Mouse (Mus musculus) CH12F3 (cell line): Measurements from ENCODE around the gene Rpl13.
"Not testable (repeated sequence)": the region's sequence is repeated elsewhere in the genome, so short reads cannot be mapped to it uniquely, and the experiment has no call there.

Experiments used
- in situ Hi-C: fragments of 300-500 bp; cut with MboI; formaldehyde crosslinking; loops from 2 replicates; pipeline ENCODE4 v1.14.3; 2020; ENCODE audit warnings: low sequenced_read_pairs

The Rpl13 gene

DNA sequence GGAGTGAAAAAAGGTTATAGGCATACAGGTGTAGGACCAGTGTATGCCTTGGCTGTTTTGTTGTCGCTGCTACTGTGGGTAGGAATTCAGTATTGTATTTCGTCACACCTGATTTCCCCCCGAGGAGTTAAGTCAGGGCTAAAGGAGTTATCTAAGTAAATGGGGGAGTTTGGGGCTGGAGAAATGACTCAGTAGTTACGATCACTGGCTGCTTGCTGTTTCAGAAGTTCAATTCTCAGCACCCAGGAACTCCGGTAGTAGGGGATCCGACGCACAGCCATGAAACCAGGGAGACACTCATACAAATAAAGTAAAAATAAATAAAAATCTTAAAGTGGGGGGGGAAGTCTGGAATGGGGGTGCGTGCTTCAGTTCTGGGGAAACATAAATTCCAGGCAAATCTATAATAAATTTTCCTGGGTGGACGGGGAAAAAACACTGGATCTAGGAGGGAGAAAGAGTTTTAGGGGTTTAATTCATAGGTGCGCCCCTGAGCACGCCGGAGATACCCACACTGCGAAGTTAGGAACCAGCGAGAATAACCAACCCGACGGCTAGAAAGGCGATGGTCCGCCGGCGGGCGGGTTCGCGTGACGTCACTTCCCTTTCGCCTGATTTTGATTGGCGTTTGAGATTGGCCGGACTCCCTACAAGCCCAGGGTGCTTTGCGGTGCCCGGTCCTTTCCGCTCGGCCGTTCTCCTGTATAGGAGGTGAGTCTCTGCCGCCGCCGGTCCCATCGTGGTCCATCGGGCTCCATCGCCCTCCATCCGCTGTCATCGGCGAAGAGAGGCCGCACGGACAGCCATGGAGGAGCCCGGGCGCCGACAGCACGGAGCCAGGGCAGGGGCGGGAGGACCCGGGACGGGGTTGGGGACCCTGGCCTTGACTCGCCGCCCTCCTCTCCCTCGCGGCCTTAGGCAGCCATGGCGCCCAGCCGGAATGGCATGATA is at the start of gene Rpl13:
Gene Rpl13, plus strand, starts transcription at position 616 of the 951 bp plus-strand sequence.
- in situ Hi-C loops, result no loop called here

DNA sequence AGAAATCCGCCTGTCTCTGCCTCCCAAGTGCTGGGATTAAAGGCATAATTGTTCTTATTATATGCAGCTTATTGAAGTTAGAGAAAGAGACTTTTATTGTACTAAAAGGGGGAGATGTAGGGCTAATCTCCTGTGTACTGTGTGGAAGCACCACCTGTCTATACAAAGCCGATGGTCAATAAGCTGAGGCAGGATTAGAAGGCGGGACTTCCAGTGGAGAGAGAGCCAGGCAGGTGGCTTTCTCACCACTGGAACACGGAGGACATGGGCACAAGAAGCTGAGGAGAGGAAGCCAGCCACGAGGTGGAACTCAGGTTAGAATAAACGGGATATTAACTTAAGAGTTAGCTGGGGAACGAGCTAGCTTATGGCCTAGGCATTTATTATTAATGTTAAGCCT is 39.4 kb upstream of the Rpl13 start, which contains the start of gene Spg7:
Gene Spg7, plus strand, starts transcription at position 222 of the 400 bp plus-strand sequence.
- in situ Hi-C loops, result no loop called here

DNA sequence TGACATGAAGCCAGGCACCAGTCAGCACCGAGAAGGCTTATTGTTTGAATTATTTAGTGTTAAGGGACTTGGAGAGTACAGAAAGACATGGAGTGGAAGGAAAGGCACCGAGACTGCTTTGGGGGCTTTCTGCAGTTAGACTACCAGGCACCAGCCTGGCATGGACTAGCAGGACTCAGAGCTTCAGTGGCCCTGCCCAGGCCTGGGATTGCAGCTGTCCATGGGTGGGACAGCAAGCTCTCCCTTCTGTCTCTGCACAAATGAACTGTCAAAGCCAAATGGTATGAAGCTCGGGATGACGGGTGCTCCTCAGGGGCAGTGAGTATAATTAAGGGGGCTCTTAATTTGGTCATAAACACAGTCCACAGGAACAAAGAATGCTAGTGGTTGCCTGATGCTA is 38.1 kb upstream of the Rpl13 start:
- in situ Hi-C loops, result no loop called here

DNA sequence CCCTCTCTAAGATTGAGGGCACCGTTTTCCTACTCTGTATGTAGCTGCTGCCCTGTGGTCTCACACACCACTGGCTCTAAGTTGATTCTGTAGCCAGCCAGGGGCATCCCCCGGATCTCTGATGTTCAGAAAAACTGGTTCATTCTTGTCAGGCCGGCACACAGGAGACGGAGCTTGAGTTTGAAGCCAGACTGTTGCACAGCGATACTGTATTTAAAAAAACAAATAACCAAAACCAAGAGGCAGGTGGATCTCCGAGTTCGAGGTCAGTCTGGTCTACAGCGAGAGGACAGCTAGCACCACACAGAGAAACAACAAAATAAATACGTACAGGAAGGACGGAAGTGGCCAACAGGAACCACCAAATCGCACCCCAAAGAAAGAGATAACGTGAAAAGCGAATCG is 37.3 kb upstream of the Rpl13 start:
- in situ Hi-C loops, result no loop called here

DNA sequence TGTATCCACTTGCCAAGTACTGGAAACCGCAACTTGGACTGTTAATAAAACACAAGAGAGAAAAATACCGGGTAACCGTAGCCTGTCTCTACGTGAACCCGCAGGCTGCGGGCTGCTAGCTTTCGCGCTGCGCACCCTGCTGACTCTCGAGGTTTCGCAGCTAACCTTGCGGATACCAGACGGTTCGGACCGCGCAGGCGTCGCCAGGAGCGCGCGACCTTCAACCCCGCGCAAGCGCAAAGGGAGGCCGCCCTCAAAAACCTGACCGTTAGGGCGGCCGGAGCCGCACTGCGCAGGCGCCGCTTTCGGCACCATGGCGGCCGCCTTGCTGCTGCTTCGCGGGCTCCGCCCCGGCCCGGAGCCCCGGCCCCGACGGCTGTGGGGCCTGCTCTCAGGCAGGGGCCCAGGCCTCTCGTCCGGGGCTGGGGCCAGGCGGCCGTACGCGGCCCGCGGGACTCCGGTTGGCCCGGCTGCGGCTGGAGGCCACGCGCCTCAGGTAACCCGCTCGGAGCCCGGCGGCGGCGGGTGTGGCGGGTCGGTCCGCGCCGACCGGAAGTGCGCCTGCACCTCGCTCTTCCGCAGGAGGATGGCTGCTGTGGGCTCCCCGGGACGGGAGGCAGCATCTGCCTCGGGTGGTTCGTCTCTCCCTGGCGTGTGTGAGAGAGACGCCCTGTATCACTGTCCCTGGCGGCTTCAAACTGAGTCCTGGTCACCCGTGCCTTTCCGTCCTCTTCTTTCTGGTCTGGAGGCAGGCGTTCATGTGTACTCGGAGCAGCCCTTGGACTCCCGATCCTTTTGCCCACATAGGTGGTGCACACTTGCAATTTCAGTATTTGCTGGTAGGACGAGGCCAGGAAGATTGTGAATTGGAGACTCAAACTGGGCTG is 36.7 kb upstream of the Rpl13 start:
- in situ Hi-C loops, result no loop called here

DNA sequence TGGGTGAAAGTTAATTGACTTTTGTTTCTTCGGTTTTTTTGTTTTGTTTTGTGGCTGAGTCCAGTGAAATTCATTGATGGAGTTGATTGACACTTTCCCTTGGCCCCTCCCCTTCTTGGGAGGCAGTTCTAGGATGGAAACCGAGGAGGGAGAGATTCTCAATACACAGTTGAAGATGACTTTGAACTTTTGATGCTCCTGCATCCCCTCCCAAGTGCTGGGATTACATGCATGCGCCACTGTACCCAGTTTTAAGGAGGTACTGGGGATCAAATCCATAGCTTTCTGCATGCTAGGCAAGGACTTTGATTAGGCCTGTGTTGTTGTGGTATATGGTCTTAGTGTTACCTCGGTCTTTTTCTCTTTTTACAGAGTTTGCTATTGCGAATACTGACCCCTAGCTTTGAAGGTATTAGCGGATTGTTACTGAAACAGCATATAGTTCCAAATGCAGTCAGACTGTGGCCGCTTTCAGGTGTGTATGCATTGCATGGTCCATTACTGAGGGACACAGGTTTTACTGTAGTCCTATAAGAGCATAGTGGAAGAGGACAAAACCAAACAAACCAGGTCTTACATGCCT is 36.0 kb upstream of the Rpl13 start:
- in situ Hi-C loops, result no loop called here

DNA sequence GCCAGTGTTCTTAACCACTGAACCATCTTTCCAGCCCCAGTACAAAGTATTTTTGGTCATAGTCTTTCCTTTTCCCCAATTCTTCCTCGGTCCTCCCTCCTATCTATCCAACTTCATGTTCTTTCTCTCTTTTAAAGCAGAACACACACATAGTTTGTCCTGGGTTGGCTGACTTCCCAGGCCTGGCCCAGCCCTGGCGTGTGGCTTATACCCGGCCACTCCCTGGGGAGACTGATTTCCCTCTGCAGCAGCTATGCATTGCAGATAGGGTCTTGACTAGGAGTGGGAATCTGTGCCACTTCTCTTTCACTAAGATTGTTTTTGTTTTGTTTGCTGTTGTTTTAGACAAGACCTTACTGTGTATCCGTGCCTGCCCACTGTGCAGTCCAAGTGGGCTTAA is 31.0 kb upstream of the Rpl13 start:
- in situ Hi-C loops, result no loop called here

DNA sequence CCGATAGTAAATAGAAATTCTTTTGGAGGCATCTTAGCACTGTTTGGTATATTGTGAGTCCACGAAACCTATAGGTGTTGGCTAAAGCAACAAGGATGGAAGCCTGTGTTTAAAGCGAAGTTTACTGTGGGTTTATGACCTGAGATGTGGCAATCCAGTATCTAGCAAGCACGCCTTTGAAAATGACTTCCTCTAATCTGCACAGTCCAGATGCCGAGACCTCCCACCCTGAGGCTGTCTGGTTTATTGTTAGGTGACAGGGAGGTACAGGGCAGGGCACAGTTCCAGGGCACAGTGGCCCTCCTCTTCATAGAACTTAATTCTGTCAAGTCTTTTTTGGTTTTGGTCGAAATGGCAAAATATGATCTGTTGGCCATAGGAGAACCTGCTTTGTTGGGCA is 24.9 kb upstream of the Rpl13 start:
- in situ Hi-C loops, result no loop called here

DNA sequence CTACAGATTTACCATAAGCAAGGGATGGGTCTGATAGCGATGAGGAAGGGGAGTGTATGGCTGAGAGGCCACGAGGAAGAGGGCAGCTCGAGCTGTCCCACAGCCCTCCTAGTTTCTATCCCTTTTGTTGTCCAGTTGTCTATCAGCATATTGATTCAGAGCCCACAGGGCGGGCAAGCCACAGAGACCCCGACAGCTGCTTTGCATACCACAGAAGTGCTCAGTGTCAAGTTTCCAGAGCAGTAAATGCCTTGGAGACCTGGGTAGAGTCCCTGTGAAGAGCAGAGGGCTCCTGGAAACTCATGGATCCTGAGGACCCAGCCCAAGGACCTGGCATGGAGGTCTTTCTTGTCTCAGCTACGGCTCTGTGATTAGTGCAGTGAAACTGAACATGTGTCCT is 19.2 kb upstream of the Rpl13 start:
- in situ Hi-C loops, result no loop called here

DNA sequence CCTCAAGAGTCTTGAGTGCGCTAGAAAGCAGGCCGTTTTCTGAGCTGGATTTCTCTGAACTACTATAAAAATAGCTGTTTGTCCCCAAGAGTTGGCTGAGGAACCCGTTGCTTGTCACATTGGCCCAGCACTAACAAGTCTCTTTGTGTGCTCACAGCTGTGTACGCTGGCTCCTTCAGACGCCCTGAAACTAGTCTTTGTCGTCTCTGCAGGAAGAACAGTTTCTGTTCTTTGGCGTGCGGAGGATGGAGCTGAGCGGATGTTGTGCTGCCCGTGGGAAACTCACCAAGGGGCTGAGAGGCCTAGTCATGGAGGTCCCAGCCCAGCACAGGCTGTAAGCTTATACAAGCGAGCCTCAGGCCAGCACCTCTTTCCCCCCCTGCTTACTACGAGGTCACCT is 18.5 kb upstream of the Rpl13 start:
- in situ Hi-C loops, result no loop called here

DNA sequence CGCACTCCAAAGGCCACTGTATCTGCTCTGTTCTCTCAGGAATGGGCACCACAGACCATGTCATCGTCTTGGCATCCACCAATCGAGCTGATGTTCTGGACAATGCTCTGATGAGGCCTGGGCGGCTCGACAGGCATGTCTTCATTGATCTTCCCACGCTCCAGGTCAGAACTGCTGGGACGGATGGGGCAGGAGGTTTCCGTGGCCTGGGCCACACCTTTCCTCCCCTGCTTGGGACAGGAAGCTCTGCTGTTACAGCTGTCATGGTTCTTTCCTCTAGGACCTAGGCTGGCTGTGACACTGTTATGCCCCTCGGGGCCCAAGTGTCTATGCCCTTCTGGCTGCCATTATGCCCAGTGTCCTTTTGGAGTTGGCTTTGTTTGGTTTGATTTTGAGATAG is 14.9 kb upstream of the Rpl13 start:
- in situ Hi-C loops, result no loop called here

DNA sequence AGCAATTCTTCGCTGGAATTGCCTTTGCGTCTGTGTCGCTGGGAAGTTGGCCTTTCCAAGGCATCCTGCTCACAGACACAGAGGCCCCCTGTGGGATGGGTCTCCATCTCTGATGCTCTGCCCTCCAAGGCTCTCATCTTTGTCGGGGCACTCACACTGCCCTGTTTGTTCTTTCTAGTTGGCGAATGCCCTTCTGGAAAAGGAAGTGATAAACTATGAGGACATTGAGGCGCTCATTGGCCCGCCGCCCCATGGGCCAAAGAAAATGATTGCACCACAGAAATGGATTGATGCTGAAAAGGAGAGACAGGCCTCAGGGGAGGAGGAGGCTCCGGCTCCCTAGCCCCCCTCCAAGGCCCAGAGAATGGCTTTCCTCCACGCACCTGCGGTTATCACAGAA is 4.9 kb upstream of the Rpl13 start:
- in situ Hi-C loops, result no loop called here

DNA sequence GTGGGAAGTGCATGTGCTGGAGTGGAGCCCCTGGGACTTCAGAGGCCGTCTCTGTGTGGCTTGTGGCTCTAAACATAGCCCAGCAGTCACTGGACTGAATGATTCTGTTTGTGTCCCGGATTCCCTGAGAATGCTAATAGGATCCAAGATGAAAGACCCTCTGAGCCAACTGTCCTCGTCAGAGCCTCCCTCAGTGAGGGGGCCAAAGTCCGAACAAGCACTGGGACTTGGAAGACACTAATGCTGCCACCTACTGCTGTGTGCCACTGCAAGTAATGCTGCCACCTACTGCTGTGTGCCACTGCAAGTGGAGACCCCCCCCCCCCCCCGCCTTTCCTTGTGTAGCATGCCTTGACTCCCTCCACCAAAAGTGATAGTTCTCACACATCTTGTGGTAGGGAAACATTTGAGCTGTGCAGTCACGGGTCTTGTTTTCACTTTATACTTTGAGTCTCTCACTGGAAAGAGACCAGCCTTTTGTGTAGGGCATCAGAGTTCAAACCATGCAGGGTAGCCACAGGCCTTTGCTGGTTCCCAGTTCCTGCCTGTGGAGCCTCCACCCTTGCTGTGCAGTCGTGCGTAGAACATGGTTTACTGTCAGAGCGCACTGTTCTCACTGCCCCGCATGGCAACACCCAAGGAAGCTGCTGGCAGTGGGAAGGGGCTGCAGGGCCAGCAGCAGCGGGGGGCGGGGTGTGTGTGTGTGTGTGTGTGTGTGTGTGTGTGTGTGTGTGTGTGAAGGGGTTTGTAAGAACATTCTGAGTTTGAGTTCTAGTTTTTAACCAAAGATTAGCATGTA is 4.2 kb upstream of the Rpl13 start:
- in situ Hi-C loops, result no loop called here

DNA sequence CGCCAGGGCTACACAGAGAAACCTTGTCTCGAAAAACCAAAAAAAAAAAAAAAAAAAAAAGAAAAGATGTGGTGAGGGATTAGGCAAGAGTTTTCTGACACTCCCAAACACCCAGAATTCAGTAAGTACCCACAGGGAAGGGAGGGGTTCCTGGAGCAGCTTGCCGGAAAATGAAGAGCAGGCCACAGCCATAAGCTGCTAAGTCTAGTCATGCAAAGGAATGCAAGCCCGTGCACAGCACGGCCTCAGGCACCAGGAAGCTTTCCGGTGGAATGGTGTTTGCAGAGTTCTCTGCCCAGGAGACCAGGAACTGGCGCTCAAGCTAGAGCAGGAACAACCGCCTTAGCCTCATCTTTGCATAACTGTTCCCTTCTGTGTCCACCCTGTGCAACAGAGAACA is 1.9 kb upstream of the Rpl13 start:
- in situ Hi-C loops, result no loop called here

DNA sequence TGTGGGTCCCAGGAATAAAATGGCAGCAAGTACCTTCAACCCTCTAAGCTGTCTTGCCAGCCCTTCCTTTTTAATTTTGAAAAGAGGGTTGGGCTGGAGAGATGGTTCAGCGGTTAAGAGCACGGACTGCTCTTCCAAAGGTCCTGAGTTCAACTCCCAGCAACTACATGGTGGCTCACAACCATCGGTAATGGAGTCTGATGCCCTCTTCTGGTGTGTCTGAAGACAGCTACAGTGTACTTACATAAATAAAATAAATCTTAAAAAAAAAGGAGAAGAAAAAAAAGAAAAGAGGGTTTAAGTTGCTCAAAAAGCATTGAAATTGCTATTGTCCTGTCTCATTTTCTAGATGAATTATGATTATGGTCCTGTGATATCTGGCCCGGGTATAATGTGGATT is 906 bp upstream of the Rpl13 start:
- in situ Hi-C loops, result no loop called here

DNA sequence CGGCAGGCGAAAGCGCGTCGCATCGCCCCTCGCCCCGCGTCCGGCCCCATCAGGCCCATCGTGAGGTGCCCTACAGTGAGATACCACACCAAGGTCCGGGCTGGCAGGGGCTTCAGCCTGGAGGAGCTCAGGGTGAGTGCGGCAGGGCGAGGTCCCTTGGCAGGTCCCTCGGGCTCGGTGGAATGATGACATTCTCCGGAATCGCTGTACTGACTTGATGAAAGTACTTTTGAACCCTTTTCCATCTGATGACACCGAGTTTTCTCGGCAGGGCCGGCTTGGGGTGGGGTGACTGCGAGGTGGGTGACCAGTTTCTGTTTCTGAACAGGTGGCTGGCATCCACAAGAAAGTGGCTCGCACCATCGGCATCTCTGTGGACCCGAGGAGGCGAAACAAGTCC is 705 bp downstream of the Rpl13 start:
- in situ Hi-C loops, result not testable (repeated sequence)

DNA sequence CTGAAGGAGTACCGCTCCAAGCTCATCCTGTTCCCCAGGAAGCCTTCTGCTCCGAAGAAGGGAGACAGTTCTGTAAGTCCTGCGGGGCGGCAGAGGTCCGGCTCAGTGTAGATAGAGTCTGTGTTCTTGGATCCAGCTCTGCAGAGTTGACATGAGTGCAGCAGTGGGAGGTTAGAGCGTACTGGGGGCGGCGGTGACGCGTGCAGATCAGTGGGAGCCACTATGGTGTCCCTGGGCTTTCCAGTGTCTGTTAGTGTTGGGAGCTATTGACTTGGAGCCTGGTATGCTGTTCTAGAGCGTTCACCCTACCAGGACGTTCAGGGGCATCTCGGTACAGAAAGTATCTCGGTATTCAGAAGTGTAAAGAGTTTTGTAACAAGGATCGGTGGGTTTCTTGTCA is 1.1 kb downstream of the Rpl13 start:
- in situ Hi-C loops, result no loop called here

DNA sequence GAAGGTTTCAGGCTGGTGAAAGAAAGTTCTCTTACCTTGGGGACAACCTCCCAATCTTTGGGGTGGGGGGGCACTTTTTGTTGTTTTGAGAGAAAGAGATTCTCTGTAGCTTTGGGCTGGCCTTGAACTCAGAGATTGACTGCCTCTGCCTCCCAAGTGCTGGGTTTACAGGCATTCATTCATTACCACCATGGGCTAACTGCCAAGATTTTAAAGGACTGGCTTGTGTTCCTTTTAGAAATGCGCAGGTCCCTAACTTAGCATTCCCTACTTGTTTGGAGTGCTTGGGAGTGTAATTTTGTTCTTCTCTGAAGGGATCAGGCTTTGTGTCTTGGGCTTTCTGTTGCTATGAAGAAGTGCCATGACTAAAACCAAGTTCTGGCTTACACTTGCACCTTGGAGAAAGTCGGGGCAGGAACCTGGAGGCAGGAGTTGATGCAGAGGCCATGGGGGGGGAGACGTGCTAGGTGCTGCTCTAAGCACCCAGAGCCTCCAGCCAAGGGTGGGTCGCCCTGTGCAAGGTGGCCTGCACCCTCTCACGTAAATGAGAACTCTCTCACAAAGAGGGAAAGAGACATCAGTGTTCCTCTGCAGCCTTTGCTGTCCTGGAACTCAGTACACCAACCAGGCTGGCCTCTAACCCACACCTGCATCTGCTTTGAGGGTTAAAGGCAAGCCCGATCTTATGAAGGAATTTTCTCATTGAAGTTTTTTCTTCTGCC is 2.1 kb downstream of the Rpl13 start:
- in situ Hi-C loops, result no loop called here

DNA sequence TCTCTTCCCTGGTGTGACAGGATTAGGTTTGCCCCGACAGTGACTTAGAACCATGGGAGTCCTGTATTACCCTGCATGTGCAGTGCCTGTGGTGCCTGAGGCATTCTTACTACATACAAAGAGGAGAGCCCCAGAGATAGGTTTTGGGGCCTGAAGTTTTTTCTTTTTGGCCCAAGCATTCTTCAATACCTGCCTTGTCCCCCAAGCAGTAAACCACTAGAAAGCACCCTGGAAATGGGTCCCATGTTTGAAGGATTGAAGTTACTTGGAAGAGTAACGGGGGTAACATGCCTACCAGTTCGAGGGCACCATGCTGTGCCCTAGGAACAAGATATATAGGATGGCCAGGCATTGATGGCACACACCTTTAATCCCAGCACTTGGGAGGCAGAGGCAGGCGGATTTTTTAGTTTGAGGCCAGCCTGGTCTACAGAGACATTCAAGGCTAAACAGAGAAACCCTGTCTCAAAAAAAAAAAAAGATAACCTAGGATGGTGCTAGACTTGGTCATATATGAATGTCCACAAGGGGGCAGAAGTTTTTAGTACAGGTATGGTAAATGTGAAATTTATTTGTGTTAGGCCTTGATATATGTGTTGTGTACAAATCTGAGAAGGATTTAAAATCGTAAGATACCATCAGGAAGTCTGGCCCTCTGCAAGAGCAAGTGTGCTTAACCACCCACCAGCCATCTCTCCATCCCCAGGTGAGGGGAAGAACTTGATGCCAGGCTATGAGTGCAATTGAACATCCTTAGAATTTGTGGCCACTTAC is 3.6 kb downstream of the Rpl13 start:
- in situ Hi-C loops, result loop anchor here (5.0 kb wide), 1 partner anchor 97 kb away; no protein-coding TSS in a partner anchor
